Mouse (Mus musculus) kidney, adult 2 months (tissue): Measurements from ENCODE around the gene Gmpr.

ENCODE experiments used
- CTCF ChIP-seq: fragments of 200-500 bp; conservative IDR thresholded peaks from 2 replicates; pipeline ENCODE4 v1.5.1; 2011; ENCODE audit warnings: low read depth, mild to moderate bottlenecking, control low read depth, low read length, moderate library complexity, mixed read lengths; ENCODE audit not compliant: insufficient read depth, insufficient read length
- POLR2A ChIP-seq: fragments of 200-500 bp; IDR thresholded peaks from one replicate; pipeline ENCODE4 v1.6.1; 2011; ENCODE audit warnings: low read depth, low read length, control low read depth

GRCm38 (mm10) chr13:45579751-45580150 lies 72.5 kb downstream of the Gmpr start:
- no peak for TF ChIP-seq POLR2A
- no peak for TF ChIP-seq CTCF
